Mouse (Mus musculus) bone marrow macrophage, adult 2 months (primary cell): ENCODE data around the gene Col13a1.

Experiments
- CTCF ChIP-seq: IDR thresholded peaks from 2 replicates; pipeline ENCODE4 v1.5.1; 2012; ENCODE audit warnings: low read depth, mild to moderate bottlenecking, low read length, moderate library complexity
- POLR2A ChIP-seq: IDR thresholded peaks from 2 replicates; pipeline ENCODE4 v1.6.1; 2012; ENCODE audit warnings: mild to moderate bottlenecking, low read depth, low read length, borderline replicate concordance

DNA sequence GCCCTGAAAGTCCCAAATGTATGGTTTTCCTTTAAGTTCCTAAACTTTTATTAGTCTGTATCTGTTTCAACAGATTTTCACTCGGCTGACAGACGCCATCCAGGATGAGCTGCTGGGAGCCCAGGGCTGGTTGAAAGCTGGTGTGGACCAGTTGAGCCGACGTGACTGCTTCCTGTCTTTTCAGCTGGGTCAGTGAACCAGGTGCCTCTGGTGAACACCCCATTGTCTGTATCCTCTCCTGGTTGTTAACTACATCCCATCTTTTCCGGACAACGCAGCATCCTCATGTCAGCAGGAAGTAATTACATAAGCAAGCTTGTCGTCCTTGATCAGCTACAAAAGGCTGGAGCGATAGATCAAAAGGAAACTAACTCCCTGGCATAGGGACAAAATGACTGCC, 185.9 kb downstream of the Col13a1 start:
- TF ChIP-seq POLR2A (no peak), CTCF (no peak)
